Mouse (Mus musculus) layer of hippocampus, postnatal 36 days (tissue): ENCODE data around the gene Gdpd2. TPM values are rescaled to one million over a fixed set of nuclear protein-coding genes. Genes with fewer than 3 reads are reported as not detected.

Source experiments
- DNase-seq, 2 experiments: peaks; one replicate each; pipeline ENCODE4 v3.0.0; 2022
- total RNA-seq, 2 experiments: library from RNA; stranded (reverse); gene quantifications; 2 replicates each; pipeline ENCODE4 v1.2.3; 2021

Gdpd2 gene
- total RNA-seq = 10 to 100 TPM; 10.8 to 12.2 TPM

GRCm38 (mm10) chrX:100729665-100730188, at the start of gene Gdpd2:
Gene Gdpd2, plus strand, starts transcription at chrX:100729873.
- DNase-seq = no peak

DNA sequence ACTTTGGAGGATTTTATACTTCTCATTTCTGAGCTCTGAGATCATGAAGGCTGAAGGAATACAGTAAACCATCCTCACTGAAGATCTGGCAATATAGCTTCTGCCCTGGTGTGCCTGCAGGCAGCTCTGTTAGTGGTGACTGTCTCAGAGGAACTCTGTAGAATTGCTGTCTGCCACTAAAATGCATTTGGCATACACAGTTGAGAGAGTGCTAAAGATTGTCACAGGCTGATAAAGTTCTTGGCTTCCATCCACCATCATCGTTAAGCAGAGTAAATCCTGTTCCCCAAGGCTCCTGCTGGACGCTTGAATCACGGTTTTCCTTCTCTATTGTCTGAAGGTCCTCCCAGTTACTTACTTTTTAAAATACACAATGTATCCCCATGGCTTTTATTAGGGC, 43.1 kb upstream of the Gdpd2 start:
- DNase-seq = no peak

GRCm38 (mm10) chrX:100687360-100688032, 42.2 kb upstream of the Gdpd2 start:
- no peak for DNase-seq

- DNase-seq = no peak
Measured at GRCm38 (mm10) chrX:100688033-100688370, 41.7 kb upstream of the Gdpd2 start.

GRCm38 (mm10) chrX:100696776-100697175, 32.9 kb upstream of the Gdpd2 start:
- no peak for DNase-seq

- no peak for DNase-seq
Measured at GRCm38 (mm10) chrX:100708032-100708431, 21.6 kb upstream of the Gdpd2 start.

GRCm38 (mm10) chrX:100716173-100716572, 13.5 kb upstream of the Gdpd2 start:
- no peak for DNase-seq

- no peak for DNase-seq
Measured at GRCm38 (mm10) chrX:100728947-100729346, 726 bp upstream of the Gdpd2 start.

DNA sequence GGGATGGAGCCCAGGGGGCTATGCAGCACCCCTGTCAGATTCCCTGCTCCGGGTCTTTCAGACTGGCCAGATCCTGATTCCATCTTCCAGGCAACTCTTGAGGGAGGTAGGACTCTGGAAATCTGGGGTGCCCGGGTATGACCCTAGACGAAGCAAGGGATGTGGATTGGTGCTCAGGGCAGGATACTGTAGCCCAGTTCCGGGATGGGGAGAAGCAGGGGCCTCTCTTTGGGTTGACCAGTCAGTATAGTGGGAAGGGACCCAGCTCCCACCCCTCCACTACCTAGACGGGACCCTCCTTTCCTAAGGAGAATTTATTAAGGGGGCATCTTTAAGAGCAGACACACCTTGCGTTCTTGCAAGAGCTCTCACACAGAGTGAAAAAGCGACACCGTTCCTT, 593 bp downstream of the Gdpd2 start:
- DNase-seq = no peak

DNA sequence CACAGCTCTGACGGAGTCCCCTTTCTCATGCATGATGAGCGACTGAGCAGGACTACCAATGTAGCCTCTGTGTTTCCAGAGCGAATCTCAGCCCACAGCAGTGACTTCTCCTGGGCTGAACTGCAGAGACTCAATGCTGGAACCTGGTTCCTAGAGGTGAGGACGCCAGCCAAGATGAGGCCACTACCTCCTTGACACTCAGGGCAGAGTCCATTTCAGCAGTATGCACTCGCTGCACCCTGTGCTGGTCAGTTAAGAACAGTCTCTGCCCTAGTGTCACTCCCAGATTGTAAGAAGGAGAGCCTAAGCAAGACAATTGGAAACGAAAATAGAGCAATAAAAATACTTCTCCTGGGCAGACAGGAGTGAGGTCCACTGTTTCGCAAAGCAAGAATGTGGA, 4.7 kb downstream of the Gdpd2 start:
- no peak for DNase-seq

GRCm38 (mm10) chrX:100738918-100739317, 9.2 kb downstream of the Gdpd2 start:
- DNase-seq = peak; percentile 61 to 71

- no peak for DNase-seq
Measured at GRCm38 (mm10) chrX:100739443-100739842, 9.8 kb downstream of the Gdpd2 start.

DNA sequence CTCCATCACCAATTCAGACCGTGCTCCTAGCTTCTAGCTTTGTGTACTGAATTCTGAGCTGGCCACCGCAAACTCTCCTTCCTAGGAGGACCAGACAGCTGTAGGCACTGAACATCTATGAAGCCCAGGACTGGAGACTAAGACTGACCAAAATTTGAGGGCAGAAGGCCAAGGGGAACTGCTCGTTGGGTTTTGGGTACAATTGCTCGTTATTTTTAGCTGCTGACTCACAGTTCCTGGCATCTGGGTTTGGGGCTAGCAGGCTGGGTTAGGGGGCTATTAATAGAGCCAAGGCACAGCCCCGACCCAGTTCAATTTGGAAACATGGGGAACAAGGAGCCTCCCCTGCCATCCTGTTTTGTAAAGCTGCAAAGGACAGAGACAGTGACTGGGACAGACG, 11.1 kb downstream of the Gdpd2 start:
- no peak for DNase-seq

DNA sequence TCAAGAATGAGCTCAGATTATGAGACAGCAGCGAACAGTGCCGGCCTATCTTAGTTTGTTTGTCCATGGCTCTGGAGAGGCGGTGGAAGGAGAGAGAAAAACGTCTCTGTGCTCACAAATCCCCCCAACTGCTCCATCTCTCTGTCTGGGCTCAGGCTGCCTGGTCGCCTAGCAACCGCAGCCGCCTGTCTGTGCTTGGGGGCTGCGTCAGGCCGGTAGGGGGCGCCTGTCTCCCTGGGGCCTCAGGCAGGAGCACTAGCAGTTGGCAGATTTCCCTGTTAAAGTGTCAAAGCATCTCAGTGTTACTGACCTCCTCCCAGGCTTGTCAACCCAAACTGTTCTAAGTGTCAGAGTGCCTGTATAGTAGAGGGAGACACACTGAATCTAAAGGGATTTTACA, 12.3 kb downstream of the Gdpd2 start:
- peak; percentile 76 to 78 for DNase-seq

DNA sequence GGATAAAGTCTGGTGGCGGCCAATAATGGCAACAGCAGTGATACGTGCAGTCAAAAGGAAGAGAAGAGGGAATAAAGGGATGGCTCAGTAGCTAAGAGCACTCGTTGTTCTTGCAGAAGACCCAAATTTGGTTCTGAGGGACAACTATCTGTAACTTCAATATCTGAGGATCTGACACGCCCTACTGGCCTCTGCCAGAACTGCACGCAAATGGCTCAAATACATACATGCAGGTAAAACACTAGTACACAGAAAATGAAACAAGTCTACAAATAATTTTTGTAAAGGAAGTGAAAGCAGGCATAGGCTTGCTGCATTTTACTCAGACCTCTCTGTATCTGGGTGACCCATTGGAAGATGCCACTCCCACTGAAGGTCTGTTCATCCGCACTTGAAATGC, 36.2 kb downstream of the Gdpd2 start:
- DNase-seq = no peak

- DNase-seq = peak; percentile 60 to 61
Measured at GRCm38 (mm10) chrX:100767181-100767884, 37.7 kb downstream of the Gdpd2 start, which contains the start of gene Dlg3. Gene Dlg3, plus strand, starts transcription at chrX:100767722.

DNA sequence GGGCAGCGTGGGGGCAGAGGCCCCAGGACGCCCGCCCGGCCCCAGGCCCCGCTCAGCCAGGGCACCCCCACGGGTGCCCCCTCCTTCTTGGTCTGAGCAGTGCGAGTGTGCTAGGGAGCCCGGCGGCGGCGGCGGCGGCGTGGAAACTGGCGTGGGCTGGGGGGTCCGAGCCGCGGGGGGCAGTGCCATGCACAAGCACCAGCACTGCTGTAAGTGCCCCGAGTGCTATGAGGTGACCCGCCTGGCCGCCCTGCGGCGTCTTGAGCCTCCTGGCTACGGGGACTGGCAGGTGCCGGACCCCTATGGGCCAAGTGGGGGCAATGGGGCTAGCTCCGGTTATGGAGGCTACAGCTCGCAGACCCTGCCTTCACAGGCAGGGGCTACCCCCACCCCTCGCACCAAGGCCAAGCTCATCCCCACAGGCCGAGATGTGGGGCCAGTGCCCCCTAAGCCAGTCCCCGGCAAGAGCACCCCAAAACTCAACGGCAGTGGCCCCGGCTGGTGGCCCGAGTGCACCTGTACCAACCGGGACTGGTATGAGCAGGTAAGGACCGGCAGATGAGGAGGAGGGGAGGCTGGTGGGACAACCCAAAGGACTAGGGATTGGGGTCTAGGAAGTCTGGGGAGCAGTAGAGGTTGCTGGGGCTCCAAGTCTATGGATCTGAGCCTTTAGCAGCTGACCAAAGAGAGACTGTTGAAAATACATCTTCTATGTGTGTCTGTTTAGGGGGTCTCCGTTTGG, 38.4 kb downstream of the Gdpd2 start:
- no peak for DNase-seq

- DNase-seq = no peak
Measured at GRCm38 (mm10) chrX:100769281-100769680, 39.6 kb downstream of the Gdpd2 start.

- no peak for DNase-seq
Measured at GRCm38 (mm10) chrX:100774341-100774811, 44.7 kb downstream of the Gdpd2 start.

DNA sequence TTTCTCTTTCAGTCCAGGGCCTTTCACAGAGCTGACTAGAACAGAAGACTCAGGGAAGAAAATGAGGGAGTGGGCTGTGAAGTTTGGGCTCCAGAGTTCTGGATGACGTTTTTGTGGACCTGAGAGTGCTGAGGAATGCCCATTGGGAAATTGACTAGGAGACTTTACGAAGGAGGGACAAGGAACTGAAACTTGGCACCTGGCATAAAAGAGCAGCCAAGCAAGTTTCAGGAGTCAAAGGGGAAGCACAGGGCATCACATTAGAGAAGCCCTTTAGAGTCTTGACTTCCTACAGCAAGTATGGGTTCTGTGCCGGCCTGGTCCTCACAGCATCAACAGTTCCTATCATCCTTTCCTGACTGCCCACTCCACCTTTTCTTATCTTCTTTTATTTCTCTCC, 45.7 kb downstream of the Gdpd2 start:
- no peak for DNase-seq

GRCm38 (mm10) chrX:100776494-100776893, 46.8 kb downstream of the Gdpd2 start:
- no peak for DNase-seq

DNA sequence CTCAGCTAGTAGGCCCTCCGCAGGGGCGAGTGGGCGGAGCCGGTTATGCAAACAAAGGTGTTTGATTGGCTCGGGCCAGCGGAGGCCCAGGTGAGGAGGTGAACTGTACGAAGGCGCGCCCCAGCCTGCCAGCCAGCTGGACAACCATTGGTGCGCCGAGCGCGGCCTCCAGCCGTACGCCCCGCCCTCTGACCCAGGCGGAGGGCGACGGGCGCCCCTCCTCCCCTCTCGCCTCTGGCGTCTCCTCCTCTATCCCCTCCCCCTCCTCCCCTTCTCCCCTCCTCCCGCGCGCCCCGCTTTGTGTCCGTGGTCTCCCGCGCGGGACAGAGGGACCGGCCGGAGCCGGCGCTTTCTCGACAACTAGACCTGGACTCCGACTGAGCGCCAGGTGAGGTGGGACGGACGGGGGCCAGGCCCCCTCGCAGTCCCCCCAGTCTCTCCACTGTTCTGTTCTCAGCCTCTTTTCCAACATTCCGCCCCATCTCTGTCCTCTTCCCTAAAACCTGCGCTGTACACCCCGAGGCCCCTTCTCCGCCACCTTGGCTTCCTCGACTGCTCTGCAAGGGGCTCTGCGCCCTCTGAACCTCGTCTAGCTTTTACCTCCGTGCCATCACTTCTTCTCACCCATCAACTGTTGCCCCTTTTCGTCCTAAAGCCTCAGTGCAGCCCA, 47.4 kb downstream of the Gdpd2 start:
- no peak for DNase-seq
